Mouse (Mus musculus): Measurements from ENCODE around the gene Rgma. TPM values are rescaled to one million over a fixed set of nuclear protein-coding genes. Genes with fewer than 3 reads are reported as not detected.

The Rgma gene
- polyA plus RNA-seq, 1 experiment from 2014 or later = 3.3 TPM

DNA sequence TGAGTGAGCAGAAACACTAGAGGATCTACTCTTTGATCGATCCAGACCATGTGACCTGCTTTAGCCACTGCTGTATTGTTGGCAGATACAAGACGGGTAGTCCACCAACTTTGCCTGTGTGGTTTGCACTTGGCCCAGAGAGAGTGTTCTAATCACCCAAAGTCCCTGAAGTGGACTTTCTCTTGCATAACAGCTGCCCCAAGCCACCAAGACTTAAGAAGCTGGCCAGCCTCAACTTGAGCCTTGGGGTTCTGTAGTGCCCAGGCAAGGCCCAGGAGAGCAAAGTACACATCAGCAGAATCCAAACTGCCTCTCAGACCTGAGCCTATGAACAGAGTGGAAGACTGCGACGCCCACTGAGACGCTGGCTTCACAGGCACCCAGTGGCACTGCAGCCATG lies 37.0 kb upstream of the Rgma start:
- Histone ChIP-seq H3K27me3 (peaks cover 8% of the 10 kb centered on the region; the same call in 1 of the 2 replicates), H3K4me1 (replicated peaks) (peaks cover 25% of the 10 kb centered on the region), H3K4me2 (no peak overlapping the region), H3K27ac (no peak overlapping the region), H3K9me3 (replicated peaks) (no peaks in the 10 kb centered on the region), H3K4me3 (no peak overlapping the region), H3K9ac (no peak overlapping the region), H3K36me3 (no peaks in the 10 kb centered on the region)
- WGBS = 91% methylated on average over 5 of the region's 5 CpGs
- no peak for ATAC-seq (replicated peaks; ENCODE audit: insufficient number of reproducible peaks, insufficient read depth, low FRiP score, low read depth)

GRCm38 (mm10) chr7:73343852-73344251 lies 31.5 kb upstream of the Rgma start:
- no peak for ATAC-seq (replicated peaks; ENCODE audit: insufficient number of reproducible peaks, insufficient read depth, low FRiP score, low read depth)

DNA sequence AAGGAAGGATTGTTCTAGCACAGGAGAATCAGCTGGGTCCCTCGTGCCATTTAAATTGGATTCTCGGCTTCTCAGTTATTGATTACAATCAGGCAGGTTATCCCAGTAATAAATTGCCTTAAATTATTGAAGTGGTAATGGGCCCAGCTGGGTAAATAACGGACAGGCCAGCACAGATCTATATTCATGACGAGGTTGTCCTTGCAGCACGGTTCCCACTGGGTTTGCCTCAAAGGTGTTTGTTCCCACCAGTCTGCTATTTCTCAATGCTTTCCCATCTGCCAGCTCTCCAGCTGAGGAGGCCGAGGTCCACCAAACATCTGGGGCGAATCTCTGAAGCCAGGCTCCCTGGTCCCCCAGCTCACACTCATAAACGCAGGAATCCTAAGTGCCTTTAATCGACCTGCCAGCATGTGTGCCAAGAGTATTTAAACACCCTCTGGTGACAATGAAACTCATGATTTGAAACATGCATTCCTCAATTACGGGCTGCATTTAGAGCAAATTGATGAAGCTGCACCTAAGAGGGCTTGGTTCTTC lies 26.7 kb upstream of the Rgma start:
- Histone ChIP-seq H3K4me2 (no peak overlapping the region), H3K4me3 (no peak overlapping the region), H3K36me3 (no peaks in the 10 kb centered on the region), H3K9ac (no peak overlapping the region), H3K27me3 (no peaks in the 10 kb centered on the region; the same call in 1 of the 2 replicates), H3K27ac (no peak overlapping the region), H3K4me1 (replicated peaks) (peaks cover 12% of the 10 kb centered on the region), H3K9me3 (replicated peaks) (no peaks in the 10 kb centered on the region)
- no peak for ATAC-seq (replicated peaks; ENCODE audit: insufficient number of reproducible peaks, insufficient read depth, low FRiP score, low read depth)
- 36% methylated on average over 10 of the region's 10 CpGs for WGBS

More at GRCm38 (mm10) chr7:73343852-73344251, 31.5 kb upstream of the Rgma start:
- Histone ChIP-seq H3K4me1 (replicated peaks) (peaks cover 5% of the 10 kb centered on the region), H3K9ac (no peak overlapping the region), H3K27me3 (no peaks in the 10 kb centered on the region; the same call in 1 of the 2 replicates), H3K4me2 (no peak overlapping the region), H3K27ac (no peak overlapping the region), H3K9me3 (replicated peaks) (no peaks in the 10 kb centered on the region), H3K36me3 (no peaks in the 10 kb centered on the region), H3K4me3 (no peak overlapping the region)
- 42% methylated on average over 3 of the region's 3 CpGs for WGBS

DNA sequence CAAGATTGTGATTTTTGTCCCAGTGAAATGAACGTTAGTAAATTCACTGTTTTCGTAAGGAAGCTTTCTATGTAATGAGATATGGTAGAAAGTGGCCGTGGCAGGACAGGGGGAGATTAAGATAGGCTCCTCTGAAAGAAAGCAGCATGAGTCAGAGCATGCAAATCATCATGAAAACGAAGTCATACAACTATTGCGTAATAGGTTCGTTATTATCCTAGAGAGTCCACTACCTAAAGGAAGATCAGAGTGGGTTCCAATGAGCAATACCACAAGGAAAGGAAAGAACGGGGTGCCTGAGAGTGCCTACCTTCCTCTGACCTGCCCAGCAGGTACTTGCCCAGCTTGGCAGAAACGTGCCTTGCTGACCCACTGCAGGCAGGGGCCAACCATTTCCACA lies 26.2 kb upstream of the Rgma start:
- no peaks in the 10 kb centered on the region for H3K9me3 ChIP-seq (replicated peaks)
- no peak overlapping the region for H3K4me3 ChIP-seq
- peaks cover 12% of the 10 kb centered on the region for H3K4me1 ChIP-seq (replicated peaks)
- WGBS = 43% methylated on average over 8 of the region's 8 CpGs
- H3K36me3 ChIP-seq = no peaks in the 10 kb centered on the region
- no peak overlapping the region for H3K9ac ChIP-seq
- no peak overlapping the region for H3K4me2 ChIP-seq
- no peaks in the 10 kb centered on the region; the same call in 1 of the 2 replicates for H3K27me3 ChIP-seq
- H3K27ac ChIP-seq = no peak overlapping the region
- no peak for ATAC-seq (replicated peaks; ENCODE audit: insufficient number of reproducible peaks, insufficient read depth, low FRiP score, low read depth)

DNA sequence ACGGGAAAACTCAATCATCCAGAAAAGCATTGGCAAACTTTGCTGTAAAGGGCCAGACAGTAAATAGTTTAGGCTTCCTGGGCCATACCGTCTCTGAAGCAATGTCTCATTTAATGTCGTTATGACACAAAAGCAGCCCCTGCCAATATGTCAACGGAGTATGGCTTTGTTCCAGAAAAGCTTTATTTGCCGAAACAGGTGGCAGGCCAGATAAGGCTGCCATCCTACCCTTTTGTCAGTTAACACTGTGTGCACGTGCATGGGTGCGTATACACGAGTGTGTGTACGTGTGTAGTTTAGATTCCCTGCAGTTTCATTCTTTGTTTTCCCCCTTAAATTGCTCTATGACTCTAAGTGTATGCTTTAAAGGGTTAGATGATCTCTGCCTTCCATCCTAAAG lies 20.1 kb upstream of the Rgma start:
- no peak for ATAC-seq (replicated peaks; ENCODE audit: insufficient number of reproducible peaks, insufficient read depth, low FRiP score, low read depth)
- Histone ChIP-seq H3K9ac (no peak overlapping the region), H3K27ac (no peak overlapping the region), H3K4me3 (no peak overlapping the region), H3K4me1 (replicated peaks) (no peaks in the 10 kb centered on the region), H3K9me3 (replicated peaks) (no peaks in the 10 kb centered on the region), H3K27me3 (peaks cover 3% of the 10 kb centered on the region; the same call in 1 of the 2 replicates), H3K4me2 (no peak overlapping the region), H3K36me3 (no peaks in the 10 kb centered on the region)
- WGBS = 58% methylated on average over 9 of the region's 9 CpGs

GRCm38 (mm10) chr7:73356901-73357300 lies 18.4 kb upstream of the Rgma start:
- WGBS = 86% methylated on average over 5 of the region's 5 CpGs
- no peak for ATAC-seq (replicated peaks; ENCODE audit: insufficient number of reproducible peaks, insufficient read depth, low FRiP score, low read depth)
- Histone ChIP-seq H3K4me2 (no peak overlapping the region), H3K4me3 (no peak overlapping the region), H3K9me3 (replicated peaks) (no peaks in the 10 kb centered on the region), H3K36me3 (no peaks in the 10 kb centered on the region), H3K4me1 (replicated peaks) (no peaks in the 10 kb centered on the region), H3K27me3 (peaks cover 3% of the 10 kb centered on the region; the same call in 1 of the 2 replicates), H3K9ac (no peak overlapping the region), H3K27ac (no peak overlapping the region)

- Histone ChIP-seq H3K9ac (no peak overlapping the region), H3K36me3 (no peaks in the 10 kb centered on the region), H3K4me1 (replicated peaks) (no peaks in the 10 kb centered on the region), H3K27ac (no peak overlapping the region), H3K4me2 (no peak overlapping the region), H3K27me3 (peaks cover 3% of the 10 kb centered on the region; the same call in 1 of the 2 replicates), H3K4me3 (no peak overlapping the region), H3K9me3 (replicated peaks) (no peaks in the 10 kb centered on the region)
- 90% methylated on average over 2 of the region's 2 CpGs for WGBS
- no peak for ATAC-seq (replicated peaks; ENCODE audit: insufficient number of reproducible peaks, insufficient read depth, low FRiP score, low read depth)
Observed at GRCm38 (mm10) chr7:73357626-73358025, 17.7 kb upstream of the Rgma start.

DNA sequence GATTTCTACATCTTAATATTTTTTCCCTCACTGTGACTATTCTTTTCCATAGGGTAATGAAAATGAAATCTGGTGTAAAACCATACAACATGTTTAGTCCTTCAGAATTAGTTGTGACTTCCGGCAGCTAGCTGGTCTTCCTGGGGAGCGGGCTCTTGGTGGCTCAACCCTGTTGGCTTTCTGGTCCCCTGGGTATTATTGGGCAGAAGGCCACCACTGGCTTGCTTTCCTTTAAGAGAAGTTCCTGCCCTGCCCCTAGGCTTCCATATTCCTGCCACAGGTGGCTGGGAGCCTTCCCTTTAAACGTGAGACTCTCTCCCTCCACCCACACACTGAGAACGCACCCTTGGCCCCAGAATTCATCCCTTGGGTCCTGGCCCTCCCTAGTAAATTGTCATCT lies 9.8 kb upstream of the Rgma start:
- Histone ChIP-seq H3K4me1 (replicated peaks) (no peaks in the 10 kb centered on the region), H3K4me3 (no peak overlapping the region), H3K9ac (no peak overlapping the region), H3K9me3 (replicated peaks) (no peaks in the 10 kb centered on the region), H3K27me3 (peaks cover 11% of the 10 kb centered on the region), H3K36me3 (no peaks in the 10 kb centered on the region), H3K4me2 (no peak overlapping the region), H3K27ac (no peak overlapping the region)
- WGBS = 74% methylated on average over 4 of the region's 4 CpGs
- no peak for ATAC-seq (replicated peaks; ENCODE audit: insufficient number of reproducible peaks, insufficient read depth, low FRiP score, low read depth)

- no peak overlapping the region for H3K27ac ChIP-seq
- 67% methylated on average over 7 of the region's 7 CpGs for WGBS
- H3K9ac ChIP-seq = no peak overlapping the region
- no peaks in the 10 kb centered on the region for H3K9me3 ChIP-seq (replicated peaks)
- H3K36me3 ChIP-seq = no peaks in the 10 kb centered on the region
- no peak overlapping the region for H3K4me3 ChIP-seq
- H3K4me2 ChIP-seq = no peak overlapping the region
- no peaks in the 10 kb centered on the region for H3K4me1 ChIP-seq (replicated peaks)
- no peak for ATAC-seq (replicated peaks; ENCODE audit: insufficient number of reproducible peaks, insufficient read depth, low FRiP score, low read depth)
- peaks cover 16% of the 10 kb centered on the region for H3K27me3 ChIP-seq
Observed at GRCm38 (mm10) chr7:73365965-73366364, 9.3 kb upstream of the Rgma start.

DNA sequence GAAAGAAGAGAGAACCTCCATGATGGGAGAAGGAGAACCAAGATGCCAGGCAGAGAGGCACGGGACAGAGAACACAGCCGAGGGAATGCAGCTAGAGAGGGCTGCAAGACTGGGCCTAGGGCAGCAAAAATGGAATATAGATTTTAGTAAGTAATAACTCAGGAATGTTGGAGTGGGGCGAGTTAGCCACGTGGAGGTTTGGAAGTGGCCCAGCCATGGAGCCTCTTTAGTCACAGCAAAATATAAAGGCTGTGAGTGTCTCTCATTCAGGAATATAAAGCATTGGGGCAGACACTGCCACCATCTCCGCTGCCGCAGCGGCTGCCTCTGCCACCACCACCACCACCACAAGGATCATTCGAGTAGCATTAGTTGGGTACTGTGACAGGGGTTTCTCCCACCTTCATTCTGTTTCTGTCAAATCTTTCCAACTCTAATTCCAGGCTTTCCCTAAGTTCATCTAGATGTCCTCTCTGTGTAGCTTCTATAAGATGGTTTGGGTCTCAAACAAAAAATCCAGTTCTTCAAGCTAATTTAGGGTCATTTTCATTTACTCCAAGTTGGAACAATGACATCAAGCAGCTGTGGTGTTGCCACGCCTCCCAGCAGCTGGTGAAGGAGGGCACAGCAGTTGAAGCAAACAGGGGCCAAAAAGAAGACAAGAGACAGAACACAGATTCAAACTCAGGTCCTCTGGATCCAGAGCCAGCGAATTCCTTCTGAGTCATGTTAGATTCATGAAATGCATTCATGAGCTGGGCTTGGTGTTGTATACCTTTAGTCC lies 7.4 kb upstream of the Rgma start:
- Histone ChIP-seq H3K9me3 (replicated peaks) (no peaks in the 10 kb centered on the region), H3K27me3 (peaks cover 34% of the 10 kb centered on the region), H3K36me3 (no peaks in the 10 kb centered on the region), H3K4me3 (no peak overlapping the region), H3K4me2 (no peak overlapping the region), H3K9ac (no peak overlapping the region), H3K4me1 (replicated peaks) (peaks cover 9% of the 10 kb centered on the region; the same call in 1 of the 2 replicates), H3K27ac (no peak overlapping the region)
- WGBS = 87% methylated on average over 10 of the region's 10 CpGs
- no peak for ATAC-seq (replicated peaks; ENCODE audit: insufficient number of reproducible peaks, insufficient read depth, low FRiP score, low read depth)

DNA sequence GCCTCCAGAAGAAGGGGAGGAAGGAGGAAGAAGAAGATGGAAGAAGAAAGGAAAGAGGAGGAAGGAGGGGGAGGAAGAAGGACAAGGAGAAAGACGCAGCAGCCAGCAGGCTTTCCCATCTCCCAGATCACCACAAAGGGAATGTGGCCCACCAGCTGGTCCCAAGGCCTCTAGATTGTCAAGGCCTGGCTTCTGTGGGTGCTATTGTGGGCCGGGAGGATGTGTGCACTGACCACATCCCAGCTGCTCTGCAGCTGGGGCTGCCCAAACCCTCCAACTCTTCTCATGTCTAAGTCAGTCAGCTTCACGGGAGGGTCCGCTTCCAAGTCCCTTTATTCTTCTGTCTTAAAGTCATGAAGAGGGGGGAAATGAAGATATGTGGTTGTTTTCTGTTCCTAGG lies 5.3 kb upstream of the Rgma start:
- peaks cover 17% of the 10 kb centered on the region for H3K4me1 ChIP-seq (replicated peaks)
- peaks cover 53% of the 10 kb centered on the region for H3K27me3 ChIP-seq
- H3K4me3 ChIP-seq = no peak overlapping the region
- no peak overlapping the region for H3K27ac ChIP-seq
- no peak overlapping the region for H3K9ac ChIP-seq
- H3K4me2 ChIP-seq = no peak overlapping the region
- no peak for ATAC-seq (replicated peaks; ENCODE audit: insufficient number of reproducible peaks, insufficient read depth, low FRiP score, low read depth)
- 80% methylated on average over 4 of the region's 4 CpGs for WGBS
- H3K9me3 ChIP-seq (replicated peaks) = no peaks in the 10 kb centered on the region
- H3K36me3 ChIP-seq = no peaks in the 10 kb centered on the region

Measured in heart, embryonic 15.5 days (tissue).